Mouse (Mus musculus) kidney, adult 8-10 months (tissue): ENCODE measurements at regions not wholly inside any gene's neighbourhood (a gene's known extent, or its start where the extent isn't known, plus 50 kb on each side); places are given as distances from the start of the nearest gene placed in this dataset.

ENCODE experiments used
- DNase-seq, 2 experiments: peaks; one replicate each; pipeline ENCODE4 v3.0.0; 2022

DNA sequence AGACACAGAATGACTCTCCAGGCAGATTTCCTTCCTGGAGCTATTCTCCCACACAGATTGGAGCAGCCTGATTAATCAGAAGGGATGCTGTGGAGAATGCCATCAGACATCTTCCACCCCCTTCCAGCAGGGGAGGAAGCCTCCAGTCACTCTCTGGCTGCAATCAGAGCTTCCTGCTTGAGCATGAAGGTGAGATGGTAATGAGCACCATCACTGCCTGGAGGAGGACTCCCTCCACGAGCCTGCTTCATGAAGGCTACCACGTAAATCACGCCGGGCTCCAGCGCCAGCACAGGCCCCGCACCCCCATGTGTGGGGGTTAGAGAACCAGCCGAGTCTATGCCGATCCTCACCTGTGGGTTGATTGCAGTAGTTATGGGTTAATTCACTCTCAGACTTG, 321.7 kb upstream of the Zmiz1 start:
- no peak for DNase-seq

DNA sequence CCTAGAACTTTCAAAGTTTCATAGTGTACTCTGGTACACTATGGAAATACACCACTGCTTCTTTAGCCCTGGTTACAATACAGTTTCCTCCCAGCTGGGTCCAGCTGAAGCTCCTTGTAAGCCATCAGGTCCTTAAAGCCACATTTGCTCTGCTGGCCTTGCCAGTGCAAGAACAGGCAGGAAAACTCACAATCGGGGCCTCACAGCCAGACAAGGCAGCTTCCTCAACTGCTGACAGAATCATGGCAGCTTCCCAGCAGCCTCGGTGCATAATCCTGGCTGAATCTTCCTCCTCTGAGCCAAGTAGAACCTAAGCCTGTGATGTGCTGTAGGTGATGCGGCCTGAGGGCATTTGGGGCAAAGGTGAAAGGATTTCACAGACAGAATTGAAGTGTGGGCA, 320.5 kb upstream of the Zmiz1 start:
- DNase-seq = no peak

DNA sequence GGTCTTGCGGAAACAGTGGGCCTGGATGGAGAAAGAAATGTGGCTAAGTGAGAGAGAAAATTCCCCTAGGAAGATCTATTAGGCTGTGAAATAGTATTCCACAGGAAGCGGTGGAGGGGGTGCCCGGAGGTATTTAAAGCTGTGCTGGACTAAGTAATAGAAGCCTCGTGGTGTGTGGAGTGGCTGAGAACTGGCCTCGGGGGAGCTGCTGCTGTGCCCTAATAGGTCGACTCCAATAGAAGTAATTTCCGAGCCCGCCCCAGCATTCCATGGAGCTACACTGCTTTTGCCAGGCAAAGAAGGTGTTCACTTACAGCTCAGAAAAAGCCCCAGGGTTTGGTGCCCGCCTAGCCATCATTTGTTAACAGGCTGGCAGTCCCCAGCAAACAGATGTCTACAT, 317.1 kb upstream of the Zmiz1 start:
- peak; percentile 32 to 35 for DNase-seq

DNA sequence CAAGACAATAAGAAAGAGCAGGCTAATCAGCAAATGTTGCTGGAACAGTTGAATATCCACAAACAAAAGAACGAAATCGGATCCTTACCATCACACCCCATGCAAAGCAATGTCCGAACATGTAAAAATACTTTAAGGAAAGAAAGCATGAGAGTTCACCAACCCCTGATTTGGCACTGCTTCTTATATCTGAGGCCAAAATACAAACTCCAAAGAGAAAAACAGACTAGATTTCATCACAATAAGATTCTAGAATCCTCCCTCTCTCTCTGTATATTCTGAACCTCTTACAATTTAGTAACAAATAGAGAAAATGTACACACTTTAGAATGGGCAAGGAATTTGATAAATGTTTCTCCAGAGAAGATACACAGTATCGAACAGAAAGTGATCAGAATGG, 315.9 kb upstream of the Zmiz1 start:
- no peak for DNase-seq

DNA sequence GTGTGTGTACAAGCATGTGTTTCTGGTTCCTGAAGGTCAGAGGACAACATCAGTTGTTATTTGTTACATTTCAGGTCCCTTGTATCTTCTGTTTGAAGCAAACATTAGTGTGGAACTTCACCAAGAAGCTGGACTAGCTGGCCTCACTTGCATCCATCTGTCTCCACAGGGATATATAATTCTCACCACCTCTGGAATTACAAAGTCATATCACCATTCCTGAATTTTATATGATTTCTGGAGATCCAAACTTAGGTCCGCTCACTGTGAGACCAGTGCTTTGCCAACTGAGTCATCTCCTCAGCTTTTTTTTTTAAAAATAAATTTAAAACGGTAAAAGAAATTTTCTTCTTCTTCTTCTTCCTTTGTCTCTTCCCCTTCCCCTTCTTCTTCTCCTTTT, 311.3 kb upstream of the Zmiz1 start:
- DNase-seq = no peak

DNA sequence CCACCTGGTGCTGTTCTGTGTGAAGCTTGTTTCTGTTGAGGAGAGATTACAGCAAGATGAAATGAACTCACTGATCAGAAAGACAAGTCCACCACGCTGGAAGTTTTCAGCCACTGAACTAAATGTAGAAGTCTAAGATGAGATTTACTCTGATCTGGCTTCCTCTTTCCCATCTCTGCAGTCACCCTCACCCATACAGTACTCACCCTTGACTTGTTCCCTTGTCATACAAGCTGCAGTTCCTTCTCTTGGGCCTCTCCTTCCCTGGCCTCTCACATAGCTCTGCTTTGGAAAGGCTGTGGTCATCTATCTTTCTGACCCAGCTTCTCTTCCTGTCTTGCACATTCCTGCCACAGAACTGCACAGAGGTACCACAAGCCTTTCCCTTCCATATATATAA, 308.0 kb upstream of the Zmiz1 start:
- no peak for DNase-seq

DNA sequence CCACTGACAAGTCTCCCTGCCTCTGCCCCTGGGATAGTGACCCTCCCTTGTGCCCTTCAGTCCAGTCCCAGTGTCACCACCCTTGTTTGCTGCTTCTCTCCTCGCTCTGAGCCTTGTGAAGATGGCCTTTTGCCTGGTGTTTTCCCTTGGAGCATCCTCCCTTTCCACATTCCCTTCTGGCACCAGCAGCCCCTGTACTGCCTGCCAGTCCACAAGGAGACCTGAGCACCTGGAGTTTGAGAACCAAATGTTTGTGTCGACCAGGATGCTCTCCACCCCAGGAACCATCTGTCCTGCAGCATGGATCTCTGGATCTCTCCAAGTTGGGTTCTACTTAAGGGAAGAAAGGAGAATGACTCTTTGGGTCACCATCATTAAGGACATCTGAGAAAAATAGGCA, 307.5 kb upstream of the Zmiz1 start:
- DNase-seq = no peak

DNA sequence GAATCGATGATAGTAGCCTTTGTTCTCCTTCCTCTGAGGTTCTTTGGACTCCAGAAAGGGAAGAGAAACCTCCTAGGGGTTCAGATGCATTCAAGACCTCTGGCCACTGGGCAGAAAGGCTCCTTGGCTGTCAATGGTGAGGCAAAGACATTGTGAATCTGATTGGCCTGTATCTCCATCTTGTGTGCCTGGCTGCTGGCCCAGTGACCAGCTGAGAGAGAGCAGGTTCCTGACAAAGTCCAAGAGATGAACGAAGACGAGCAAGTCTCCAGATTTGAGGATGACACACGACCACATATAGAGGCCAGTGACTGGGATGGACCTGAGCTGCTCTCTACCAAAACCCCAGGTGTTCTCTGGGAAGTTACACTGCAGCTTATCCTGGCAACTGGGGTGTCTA, 305.4 kb upstream of the Zmiz1 start:
- DNase-seq = no peak

DNA sequence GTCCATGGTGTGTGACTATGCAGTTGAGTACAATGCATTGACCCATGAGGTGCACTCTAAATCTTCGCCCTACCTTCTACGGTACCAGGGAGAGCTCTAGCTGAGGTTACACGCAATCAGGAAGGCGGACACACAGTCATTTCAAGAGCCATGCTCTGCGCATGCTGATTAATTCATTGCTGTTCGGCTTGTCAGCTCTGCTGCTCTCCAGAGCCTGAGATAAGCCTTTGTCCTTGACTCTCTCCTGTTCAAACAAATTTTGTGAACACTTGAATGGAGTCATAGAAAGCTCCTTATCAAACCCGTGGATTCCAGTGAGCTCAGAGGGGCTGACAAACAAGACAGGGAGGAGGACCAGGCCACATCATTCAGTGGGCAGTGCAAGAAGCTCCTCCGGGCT, 304.8 kb upstream of the Zmiz1 start:
- DNase-seq = no peak

DNA sequence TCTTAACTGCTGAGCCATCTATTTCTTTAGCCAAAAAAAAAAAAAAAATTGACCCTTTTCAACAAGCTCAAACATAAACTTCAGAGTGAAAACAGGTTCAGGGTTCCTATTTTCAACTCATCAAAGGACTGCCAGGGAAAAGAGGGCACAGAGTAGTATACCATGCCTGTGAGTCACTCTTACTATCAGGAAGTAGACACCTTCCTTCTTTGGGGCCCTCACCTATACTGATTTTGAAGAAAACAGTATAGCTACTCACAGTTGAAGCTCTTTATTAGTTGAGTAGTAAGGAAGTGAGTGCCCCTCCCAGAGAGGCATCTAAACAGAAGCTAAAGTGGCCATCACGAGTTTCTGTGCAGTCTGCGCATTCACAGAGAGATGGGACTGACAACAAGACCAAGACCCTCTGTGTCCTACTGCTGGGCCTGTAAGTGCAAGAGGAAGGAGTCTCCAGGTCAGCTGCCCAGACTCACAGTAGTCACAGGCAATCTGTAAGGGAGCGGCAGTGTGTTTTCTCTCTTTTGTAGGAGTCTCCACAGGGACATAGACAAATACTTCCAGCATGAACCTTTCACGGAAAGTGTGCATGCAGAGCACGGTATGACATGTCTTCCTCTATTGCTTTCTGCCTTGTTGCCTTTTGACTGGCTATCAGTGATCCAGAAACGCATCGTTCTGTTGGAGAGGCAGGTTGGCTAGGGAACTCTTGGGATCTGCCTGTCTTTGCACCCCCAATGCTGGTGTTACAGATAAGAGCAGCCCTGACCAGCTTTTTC, 303.8 kb upstream of the Zmiz1 start:
- no peak for DNase-seq

DNA sequence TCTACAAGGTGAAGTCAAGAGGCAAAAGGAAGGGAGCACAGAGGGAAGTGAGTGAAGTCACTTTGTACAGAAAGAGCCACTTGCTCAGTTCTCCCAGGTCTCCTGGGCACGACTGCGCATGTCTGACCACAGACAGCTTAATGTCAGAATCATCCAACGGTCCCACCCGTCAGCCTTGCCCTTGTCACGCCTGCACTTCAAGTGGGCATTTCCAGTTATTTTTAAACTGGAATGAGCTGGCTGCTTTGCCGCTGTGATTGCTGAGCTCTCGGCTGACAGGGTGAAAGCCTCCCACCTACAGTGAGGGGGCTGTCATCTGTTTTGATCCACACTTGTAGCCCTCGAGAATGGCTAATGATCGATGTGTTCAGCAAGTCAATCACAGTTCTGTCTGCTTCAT, 302.8 kb upstream of the Zmiz1 start:
- DNase-seq = no peak

DNA sequence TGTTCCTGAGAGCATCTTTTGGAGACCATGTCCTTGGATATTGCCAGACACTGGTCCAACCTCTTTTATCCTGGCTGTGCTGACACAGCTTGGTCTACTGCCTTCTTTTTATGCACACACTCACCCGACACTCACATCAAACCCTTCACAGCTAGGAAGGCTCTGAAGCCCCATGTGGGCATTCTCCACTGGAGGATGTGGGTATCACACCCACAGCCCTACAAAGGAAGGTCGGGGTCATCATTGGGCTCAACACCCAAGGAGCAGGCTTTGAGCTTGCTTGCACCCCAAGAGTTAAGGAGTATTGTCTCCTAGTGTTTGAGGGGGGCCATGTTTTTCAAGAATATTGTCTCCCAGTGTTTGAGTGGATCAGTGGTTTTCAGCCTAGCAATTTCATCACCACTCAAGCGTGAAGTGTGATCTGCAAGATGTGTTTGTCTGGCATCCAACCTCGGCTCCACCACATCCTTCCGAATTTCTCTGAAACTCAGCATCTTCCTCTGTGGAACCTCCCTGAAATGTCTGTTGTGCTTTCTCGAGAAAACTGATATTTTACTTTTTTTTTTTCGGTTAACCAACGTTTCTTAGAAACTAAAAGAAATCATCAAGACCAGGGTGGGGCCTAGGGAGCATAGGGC, 297.2 kb upstream of the Zmiz1 start:
- no peak for DNase-seq

DNA sequence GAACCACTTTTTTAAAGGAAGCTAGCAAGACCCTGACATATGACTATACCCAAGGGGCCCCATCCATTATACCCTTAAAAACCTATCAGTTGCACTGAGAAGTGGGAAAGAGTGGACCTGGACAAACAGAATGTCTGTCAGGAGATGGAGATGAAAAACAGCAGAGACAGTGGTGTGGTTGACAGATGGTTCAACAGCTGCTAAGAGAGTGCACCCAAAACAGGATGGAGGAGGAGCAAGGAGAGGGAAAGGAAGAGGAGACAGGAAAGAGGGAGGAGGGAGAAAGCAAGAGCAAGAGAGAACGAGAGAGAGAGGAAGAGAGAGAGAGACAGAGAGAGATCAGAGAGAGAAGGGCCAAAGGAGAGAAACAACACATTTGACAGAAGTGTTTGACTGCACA, 292.8 kb upstream of the Zmiz1 start:
- no peak for DNase-seq

DNA sequence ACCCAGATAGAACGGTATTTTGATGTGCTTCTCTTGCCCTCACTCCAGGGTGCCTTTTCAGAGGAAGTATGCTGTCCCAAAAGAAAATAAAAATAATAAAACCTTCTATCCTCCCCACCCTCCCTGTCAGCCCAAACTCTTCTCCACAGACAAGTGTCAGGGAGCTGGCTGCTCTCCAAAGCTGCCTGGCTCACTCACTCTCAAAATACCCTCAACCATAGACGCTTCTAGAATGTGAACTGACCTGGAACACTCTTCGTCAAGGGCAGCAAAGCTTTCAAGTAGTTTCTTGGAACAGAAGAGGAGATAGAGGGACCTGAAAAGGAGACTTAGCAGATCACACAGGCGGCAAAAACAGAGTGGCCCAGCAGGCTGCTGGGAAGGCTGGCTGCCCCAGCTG, 291.4 kb upstream of the Zmiz1 start:
- DNase-seq = peak in 1 of 2 experiments; percentile 33

DNA sequence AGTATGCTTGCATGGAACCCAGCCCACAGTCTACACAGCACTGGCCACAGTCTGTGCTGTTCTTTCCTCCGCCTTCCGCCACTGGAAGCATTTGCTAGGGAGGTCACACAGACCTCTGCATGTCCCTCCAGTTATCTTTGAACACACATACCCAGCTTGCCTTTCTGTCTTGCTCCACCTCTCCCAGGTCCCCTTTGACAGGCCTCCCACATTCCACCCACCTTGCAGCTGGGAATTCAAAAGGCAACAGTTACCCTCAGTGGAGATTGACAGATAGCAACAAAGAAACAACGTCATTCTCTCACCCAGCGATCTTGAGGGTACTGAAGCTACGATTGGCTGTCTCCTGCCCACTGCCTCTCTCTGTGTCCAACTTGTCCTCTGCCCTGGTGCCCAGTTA, 290.7 kb upstream of the Zmiz1 start:
- DNase-seq = no peak

DNA sequence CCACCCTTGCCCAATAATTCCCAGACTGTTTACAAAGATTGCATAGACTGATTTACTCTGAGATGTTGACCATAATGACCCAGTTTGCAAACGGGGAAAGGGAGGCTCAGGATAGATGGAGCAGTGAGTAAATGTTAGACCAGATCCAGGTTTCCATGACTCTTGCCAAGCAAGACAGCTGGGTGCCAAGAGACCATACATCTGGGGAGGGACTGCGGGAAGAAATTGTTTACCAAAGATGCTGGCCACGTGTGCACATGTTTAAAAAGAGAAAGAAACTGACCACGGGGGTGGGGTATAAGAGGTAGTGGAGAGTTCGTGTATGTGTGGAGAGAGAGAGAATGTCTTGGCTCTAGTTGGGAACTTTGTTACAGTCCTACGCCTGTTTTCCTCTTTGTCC, 285.7 kb upstream of the Zmiz1 start:
- DNase-seq = no peak

DNA sequence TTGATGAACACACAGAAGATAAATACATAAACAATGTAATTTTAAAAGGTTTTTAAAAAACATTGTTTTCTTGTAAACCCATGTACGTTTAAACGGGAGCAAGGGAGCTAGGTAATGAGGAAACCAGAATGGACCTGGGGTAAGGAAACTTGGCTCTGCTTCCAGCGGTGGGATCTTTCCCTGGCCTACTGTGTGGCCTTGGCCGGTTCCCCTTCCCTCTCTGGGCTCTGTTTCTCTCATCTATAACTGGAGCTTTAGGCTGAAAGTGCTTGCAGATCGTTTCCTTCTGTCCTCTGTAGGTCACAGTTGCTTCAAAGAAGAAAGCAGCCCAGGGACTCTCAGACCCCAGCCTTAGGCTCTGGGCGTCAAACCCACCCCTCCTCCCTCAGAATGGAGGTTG, 285.1 kb upstream of the Zmiz1 start:
- no peak for DNase-seq

DNA sequence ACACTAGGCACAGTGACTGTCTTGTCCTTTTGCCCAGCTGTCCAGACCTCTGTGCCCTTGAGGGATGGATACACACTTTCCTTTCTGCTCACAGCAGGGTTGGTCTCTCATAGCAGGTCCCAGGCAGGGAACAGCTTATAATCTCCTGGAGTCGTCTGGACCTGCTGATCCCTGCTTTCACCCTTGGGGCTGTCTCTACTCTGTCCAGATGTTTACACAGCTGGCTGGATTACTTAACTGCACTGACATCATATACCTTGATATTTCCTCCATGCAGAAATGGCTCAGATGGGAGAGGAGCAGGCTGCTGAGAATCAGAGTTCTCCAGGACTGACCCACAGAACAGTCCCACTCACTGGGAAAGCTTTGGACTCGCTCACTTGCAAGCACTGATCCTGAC, 284.6 kb upstream of the Zmiz1 start:
- DNase-seq = no peak

DNA sequence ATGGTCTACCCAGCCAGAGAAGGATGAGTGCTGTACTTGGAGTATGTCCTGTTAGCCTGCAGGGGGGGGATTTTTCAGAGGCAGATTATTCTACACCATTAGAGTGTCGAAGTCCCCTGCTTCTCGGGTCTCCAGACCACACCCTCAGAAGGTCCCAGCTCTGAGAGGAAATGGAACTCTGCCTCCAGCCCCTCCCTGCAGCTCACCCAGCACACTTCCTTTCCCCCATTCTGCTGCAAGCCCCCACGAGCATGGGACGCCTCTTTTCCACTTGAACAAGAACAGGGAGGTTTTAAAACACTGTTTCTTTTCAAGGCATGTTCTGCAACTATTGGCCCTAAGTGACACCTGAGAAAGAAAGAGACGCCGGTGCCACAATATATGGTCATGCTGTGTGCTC, 282.8 kb upstream of the Zmiz1 start:
- DNase-seq = no peak

DNA sequence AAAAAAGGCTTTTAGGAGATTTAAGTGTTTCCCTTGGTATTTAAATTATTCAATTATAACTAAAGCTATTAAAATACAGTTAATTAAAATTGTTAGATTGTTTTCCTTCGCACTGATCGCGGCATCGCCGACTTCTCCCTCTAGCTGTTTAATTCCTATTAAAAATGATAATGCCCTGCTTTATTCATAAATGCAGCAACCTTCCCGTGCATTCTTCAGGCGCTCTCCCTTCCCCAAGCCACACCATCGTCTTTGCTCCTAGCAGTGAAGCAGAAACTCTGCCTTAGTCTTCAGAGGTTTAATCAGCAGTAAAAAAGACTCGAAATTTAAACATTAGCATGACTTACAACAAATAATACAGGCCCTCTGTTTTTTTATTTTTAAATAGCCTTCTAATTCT, 278.9 kb upstream of the Zmiz1 start:
- DNase-seq = no peak

DNA sequence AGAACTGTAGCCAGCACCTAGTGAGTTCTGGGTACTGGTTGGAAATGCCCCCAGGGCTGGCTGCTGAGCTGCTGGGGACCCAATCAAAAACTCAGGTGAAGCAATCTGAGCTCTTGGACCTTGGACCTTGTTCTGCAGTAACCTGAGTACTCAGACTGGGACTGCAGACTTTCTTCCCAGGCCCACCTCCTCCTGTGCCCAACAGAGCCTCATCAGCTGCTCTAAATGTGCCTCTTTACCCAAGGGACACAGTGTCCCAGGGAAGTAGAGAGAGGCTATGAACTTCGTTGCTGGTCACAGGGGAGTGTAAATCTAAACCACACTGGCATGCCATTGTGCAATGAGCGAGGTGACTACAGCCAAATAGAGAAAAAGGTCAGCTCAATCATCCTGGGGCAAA, 277.6 kb upstream of the Zmiz1 start:
- peak; percentile 79 to 88 for DNase-seq

DNA sequence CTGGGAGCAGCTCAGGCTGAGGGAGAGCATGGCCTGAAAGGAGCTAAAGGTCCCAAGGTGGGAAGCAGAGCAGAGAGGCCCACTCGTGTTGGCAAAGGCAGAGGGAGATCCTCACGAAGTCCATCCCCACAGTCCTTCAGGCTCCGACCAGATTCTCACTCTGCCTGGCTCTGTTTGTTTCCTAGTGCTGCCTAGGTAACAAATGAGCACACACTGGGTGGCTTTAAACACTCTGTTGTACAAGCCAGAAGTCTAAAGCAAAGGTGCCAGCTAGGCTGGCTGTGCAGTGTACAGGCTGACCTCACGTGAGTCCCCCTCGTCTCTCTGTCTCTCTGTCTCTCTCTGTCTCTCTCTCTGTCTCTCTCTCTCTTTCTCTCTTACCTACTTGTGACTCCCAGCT, 274.9 kb upstream of the Zmiz1 start:
- no peak for DNase-seq

DNA sequence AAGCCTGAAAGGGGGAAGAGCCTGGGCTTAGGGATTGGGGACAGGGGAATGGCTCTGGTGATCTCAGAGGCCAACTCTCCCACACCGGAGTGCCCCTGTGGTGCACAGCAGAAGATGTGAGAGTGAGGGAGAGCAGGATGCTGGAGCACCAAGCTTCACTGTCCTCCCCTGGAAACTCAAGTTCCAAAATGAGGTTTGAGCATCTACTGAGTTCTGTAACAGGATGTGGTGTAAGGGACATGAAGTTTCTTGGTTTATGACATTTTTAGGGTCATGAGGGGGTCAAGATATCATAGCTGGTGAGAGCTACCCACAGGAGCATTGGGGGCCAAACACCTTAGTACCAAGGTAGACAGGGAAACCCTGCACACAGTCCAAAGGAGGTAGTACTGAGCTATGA, 274.1 kb upstream of the Zmiz1 start:
- DNase-seq = no peak

DNA sequence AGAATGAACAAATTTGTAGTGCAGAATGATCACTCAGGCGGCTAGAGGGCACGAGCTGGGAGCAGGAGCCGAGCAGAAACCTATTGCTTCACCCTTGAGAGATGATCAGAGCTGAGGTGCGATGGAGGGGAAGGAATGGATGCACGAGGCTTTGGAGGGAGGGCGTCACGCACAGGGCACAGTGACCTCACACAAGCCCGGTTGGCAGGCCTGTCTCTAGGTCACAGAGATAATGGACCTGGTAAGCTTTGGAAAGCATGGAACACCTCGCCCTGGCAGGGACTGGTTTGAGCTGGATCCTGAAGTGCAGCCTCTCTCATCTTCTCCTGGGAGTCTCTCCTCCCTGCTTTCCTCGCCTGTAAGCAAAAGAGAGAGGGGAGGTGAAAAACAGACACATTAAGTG, 273.4 kb upstream of the Zmiz1 start:
- DNase-seq = peak in 1 of 2 experiments; percentile 43
